Mouse (Mus musculus): ENCODE measurements around the gene Gm20696.

- TF ChIP-seq GATA1 (IDR thresholded peaks at IDR 0.05; ENCODE audit: borderline replicate concordance, low read length): no peak
- TF ChIP-seq FLI1 (IDR thresholded peaks at IDR 0.05; ENCODE audit: low read length): no peak
These were observed 163.9 kb downstream of the Gm20696 start for GRCm38 (mm10) chr6:99502727-99503126.
